ENCODE assay signal across 7 mouse cellular contexts in the genomic region with DNA sequence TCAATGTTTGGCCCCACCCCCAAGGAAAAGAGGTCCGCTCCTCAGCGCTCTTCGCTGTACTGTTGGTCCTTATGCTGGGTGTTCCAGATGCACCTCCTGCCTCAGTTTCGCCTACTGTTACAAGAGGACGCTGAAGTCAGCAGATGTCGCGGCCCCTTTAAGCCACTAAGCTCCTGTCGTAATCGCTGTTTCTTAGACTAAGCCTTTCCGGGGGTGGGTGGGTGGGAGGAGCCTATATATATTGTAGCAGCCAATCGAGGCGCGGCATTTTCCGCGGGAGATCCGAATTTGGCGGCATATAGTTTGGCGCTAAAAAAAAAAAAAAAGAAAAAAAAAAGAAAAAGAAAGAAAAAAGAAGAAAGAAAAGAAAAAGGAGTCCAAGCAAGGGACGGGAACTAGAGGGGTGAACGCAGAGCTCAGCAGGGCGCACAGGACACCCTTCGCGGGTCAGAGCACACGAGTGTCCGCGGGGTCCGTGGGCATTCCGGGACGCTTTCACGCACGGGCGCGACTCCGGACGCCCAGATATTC. TPM values are rescaled to one million over a fixed set of nuclear protein-coding genes. Genes with fewer than 3 reads are reported as not detected.
DNase-seq lines count a peak whose midpoint lies in the region; ATAC-seq lines count a peak whose summit lies in the region.

A gene (plus strand): TSS at position 384 of the 531 bp plus-strand sequence.

- peak within 1 kb of the TSS; percentile 68 for H3K27ac ChIP-seq in embryonic facial prominence, embryonic 15.5 days (replicated peaks)
- peak within 1 kb of the TSS; percentile 45 for H3K27ac ChIP-seq in heart, embryonic 16.5 days (ENCODE audit: low read length)

- H3K27me3 ChIP-seq in embryonic facial prominence, embryonic 15.5 days, result no peaks in the 10 kb centered on the region
- no peaks in the 10 kb centered on the region for H3K27me3 ChIP-seq in heart, embryonic 16.5 days (ENCODE audit: control insufficient read depth, insufficient read depth, low read length)
- H3K27me3 ChIP-seq in megakaryocyte, embryonic 14.5 days (replicated peaks), result peaks cover 12% of the 10 kb centered on the region

- peak within 1 kb of the TSS; percentile 67 for H3K4me3 ChIP-seq in embryonic facial prominence, embryonic 15.5 days (replicated peaks)
- peak within 1 kb of the TSS; percentile 83 for H3K4me3 ChIP-seq in heart, embryonic 16.5 days (ENCODE audit: low read length)
- peak within 1 kb of the TSS; percentile 97 for H3K4me3 ChIP-seq in megakaryocyte, embryonic 14.5 days (replicated peaks)

- peak; percentile 47 to 59 for DNase-seq in CD8-positive naive resting alpha-beta T cell, adult 2 months (ENCODE audit: low read depth in 2 of 2, low spot score in 2 of 2)
- DNase-seq in R1 (ENCODE audit: low read depth, low spot score), result peak; percentile 88
- peak; percentile 85 to 86 for DNase-seq in kidney, postnatal 25 days
- peak; percentile 66 for DNase-seq in spleen, adult 12 weeks (ENCODE audit: low spot score)

- WGBS in embryonic facial prominence, embryonic 15.5 days, result under 1% methylated on average over 35 of the region's 35 CpGs
- WGBS in heart, embryonic 16.5 days, result 0% methylated on average over 32 of the region's 35 CpGs

- H3K4me1 ChIP-seq in embryonic facial prominence, embryonic 15.5 days, result peaks cover 48% of the 10 kb centered on the region
- H3K4me1 ChIP-seq in heart, embryonic 16.5 days (ENCODE audit: control insufficient read depth, insufficient read depth, low read length), result peaks cover 33% of the 10 kb centered on the region
- H3K4me1 ChIP-seq in megakaryocyte, embryonic 14.5 days, result peaks cover 56% of the 10 kb centered on the region

- no peaks in the 10 kb centered on the region for H3K36me3 ChIP-seq in embryonic facial prominence, embryonic 15.5 days
- no peaks in the 10 kb centered on the region for H3K36me3 ChIP-seq in heart, embryonic 16.5 days (ENCODE audit: control insufficient read depth, insufficient read depth)
- H3K36me3 ChIP-seq in megakaryocyte, embryonic 14.5 days (replicated peaks; ENCODE audit: low read length), result peaks cover 6% of the 10 kb centered on the region

- H3K4me2 ChIP-seq in embryonic facial prominence, embryonic 15.5 days (replicated peaks), result peak within 1 kb of the TSS; percentile 98
- H3K4me2 ChIP-seq in heart, embryonic 16.5 days (ENCODE audit: low read depth, low read length), result peak within 1 kb of the TSS; percentile 100

- H3K9me3 ChIP-seq in embryonic facial prominence, embryonic 15.5 days (replicated peaks), result no peaks in the 10 kb centered on the region
- H3K9me3 ChIP-seq in heart, embryonic 16.5 days (replicated peaks; ENCODE audit: control insufficient read depth, low read length), result no peaks in the 10 kb centered on the region
- H3K9me3 ChIP-seq in megakaryocyte, embryonic 14.5 days, result no peaks in the 10 kb centered on the region

- peak; percentile 37; the same call in 1 of the 2 replicates for ATAC-seq in embryonic facial prominence, embryonic 15.5 days (ENCODE audit: insufficient number of reproducible peaks, low FRiP score, low TSS enrichment, low read depth)
- ATAC-seq in heart, embryonic 16.5 days (replicated peaks; ENCODE audit: extremely low read depth, insufficient read depth, low FRiP score), result peak; percentile 41; the same call in 1 of the 2 replicates

- peak within 1 kb of the TSS; percentile 48 for H3K9ac ChIP-seq in embryonic facial prominence, embryonic 15.5 days
- H3K9ac ChIP-seq in heart, embryonic 16.5 days (ENCODE audit: low read length), result peak within 1 kb of the TSS; percentile 74

RNA-seq across cellular contexts. Expression of the gene that starts here (rescaled TPM):
- polyA plus RNA-seq in embryonic facial prominence, embryonic 15.5 days (2015; fragmentation: Nextera tagmentation; extraction: Ambion mirVana), result 10.1 and 12.5 TPM in 2 replicates
- polyA plus RNA-seq in heart, embryonic 16.5 days (2015; fragmentation: Nextera tagmentation; extraction: Ambion mirVana), result 8.6 and 11.0 TPM in 2 replicates
- polyA plus RNA-seq in megakaryocyte, embryonic 14.5 days (2012; ENCODE audit: insufficient read depth, low replicate concordance), result 10.5 and 25.7 TPM in 2 replicates

Comparison
In these comparisons a context has a peak if more than half of its experiments do, and no peak if none do; other contexts are left out.
1. Peak in every context shown above with its lines: DNase-seq, ATAC-seq, H3K4me3 ChIP-seq and H3K27ac ChIP-seq.